Mouse (Mus musculus): ENCODE data around the gene Fhl4. TPM values are rescaled to one million over a fixed set of nuclear protein-coding genes. Genes with fewer than 3 reads are reported as not detected.

Gene Fhl4
- 0.54 and 0.62 TPM in 2 replicates for polyA plus RNA-seq (2012; rRNA removed; ENCODE audit: low replicate concordance)

DNA sequence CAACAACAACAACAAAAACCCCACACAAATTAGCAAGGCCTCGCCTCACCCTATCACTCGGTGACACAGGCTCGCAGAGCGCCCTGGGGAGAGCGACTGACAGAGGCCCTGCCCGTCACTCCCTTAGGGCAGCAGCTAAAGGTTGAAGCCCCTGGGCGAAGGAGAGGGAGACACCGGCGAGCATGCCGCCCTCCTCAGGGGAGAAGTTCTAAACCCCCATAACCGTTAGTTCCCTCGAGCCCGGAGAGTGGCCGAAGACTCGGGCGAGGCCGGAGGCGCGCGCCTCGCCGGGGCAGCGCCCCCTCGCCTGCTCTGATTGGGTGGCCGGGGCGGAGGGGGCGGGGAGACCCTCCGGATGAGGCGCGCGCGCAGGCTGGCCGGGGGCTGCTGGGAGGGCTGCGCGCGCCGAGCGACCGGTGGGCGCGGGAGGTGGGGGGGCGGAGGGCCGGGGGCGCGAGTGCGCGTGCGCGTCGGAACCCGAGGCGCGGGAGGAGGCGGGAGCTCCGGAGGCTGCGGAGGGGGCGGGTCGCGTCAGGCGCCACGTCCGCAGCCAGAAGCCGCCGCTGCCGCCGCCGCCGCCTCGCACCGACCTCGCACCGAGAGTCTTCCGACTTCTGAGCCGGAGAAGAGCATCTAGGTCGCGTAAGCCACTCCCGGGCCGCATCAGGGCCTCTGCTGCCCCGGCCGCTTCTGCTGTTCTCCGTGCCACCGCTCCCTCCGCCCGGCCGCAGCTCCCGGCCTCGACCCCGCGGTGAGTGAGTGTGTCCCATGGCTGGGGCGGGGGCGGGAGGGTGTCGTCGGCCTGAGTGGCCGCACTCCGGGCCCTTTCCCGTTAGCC is at the start of gene Fhl4, which contains the start of gene Tmem263:
Fhl4 (minus strand) TSS at position 249 of the 838 bp plus-strand sequence.
Tmem263 (plus strand) TSS at position 381 of the 838 bp plus-strand sequence.

DNA sequence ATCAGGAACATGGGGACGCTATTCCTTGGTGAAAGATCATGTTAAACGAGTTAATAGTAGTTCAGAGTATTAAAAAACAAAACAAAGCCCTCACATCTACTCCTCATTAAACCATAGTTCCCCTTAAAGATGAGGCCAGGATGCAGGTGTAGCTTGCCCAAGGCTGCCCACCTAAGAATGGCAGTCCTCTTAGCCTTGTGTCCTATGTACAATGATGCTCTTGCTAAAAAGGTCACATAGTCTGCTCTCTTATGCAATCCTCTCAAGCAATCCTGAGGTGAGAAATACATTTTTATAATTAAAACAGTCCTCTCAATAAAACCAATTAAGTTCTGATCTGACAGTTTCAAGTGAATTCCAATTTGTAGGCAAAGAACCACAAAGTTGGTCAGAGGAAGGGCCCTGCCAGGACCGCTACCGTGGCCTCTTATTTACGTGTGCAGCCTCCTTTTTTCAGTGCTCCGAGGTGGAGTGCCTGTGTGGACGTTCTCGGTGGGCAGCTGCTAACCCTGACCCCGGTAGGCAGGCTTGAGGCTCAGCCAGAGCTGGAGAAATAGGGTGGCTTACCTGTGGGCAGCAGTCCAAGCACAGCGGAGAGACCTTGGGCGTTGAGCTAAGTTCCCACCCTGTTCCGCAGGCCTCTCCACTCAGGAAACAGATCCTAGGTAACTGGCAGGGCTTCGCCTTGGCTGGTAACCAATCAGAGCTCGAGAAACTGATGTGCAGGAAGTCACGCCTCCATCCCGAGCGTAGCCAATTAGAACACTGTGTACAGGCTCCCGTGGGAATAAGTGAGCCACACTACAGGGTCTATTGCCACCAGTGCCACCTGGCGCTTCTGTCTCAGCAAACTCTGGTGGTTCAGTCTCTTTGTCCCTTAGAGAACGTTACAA is 25.3 kb upstream of the Fhl4 start, which contains the start of gene Mterf2:
Mterf2 (minus strand) TSS at position 633 of the 893 bp plus-strand sequence.

Other genes with a start within 250 kb of the Fhl4 start
- 20.0 and 20.2 TPM in 2 replicates for gene Ric8b, start 184.9 kb downstream of the Fhl4 start, polyA plus RNA-seq (2012; rRNA removed; ENCODE audit: low replicate concordance)
- gene Tmem263, start 132 bp upstream of the Fhl4 start, polyA plus RNA-seq (2012; rRNA removed; ENCODE audit: low replicate concordance) = 5.9 and 9.9 TPM in 2 replicates
- 4.6 and 5.6 TPM in 2 replicates for gene Mterf2, start 25.5 kb upstream of the Fhl4 start, polyA plus RNA-seq (2012; rRNA removed; ENCODE audit: low replicate concordance)
- gene Cry1, start 82.6 kb upstream of the Fhl4 start, polyA plus RNA-seq (2012; rRNA removed; ENCODE audit: low replicate concordance) = 3.3 and 7.5 TPM in 2 replicates